Mouse (Mus musculus) stomach, embryonic 16.5 days (tissue): ENCODE results near the gene Tbc1d19. TPM values are rescaled to one million over a fixed set of nuclear protein-coding genes. Genes with fewer than 3 reads are reported as not detected.

ENCODE experiments used
- ATAC-seq: fragments of 200-750 bp; cut with Nextera tagmentation; 2 replicates; pipeline ENCODE4 v1.8.0; 2017; ENCODE audit warnings: moderate number of reproducible peaks, moderate TSS enrichment; ENCODE audit not compliant: insufficient read depth, low FRiP score
- H3K27ac ChIP-seq: fragments of 300-500 bp; sonication (generic); 2 replicates; pipeline ENCODE4 v1.5.1; 2014; ENCODE audit warnings: low read length
- H3K27me3 ChIP-seq: fragments of 300-500 bp; sonication (generic); 2 replicates; pipeline ENCODE4 v1.6.1; 2014; ENCODE audit warnings: low read length, control low read depth, mixed read lengths; ENCODE audit not compliant: control insufficient read depth, insufficient read depth
- H3K36me3 ChIP-seq: fragments of 300-500 bp; sonication (generic); 2 replicates; pipeline ENCODE4 v1.6.1; 2014; ENCODE audit warnings: low read length; ENCODE audit not compliant: control insufficient read depth, insufficient read depth
- H3K4me1 ChIP-seq: fragments of 300-500 bp; sonication (generic); 2 replicates; pipeline ENCODE4 v1.6.1; 2014; ENCODE audit warnings: low read length, control low read depth, mixed read lengths; ENCODE audit not compliant: control insufficient read depth, insufficient read depth
- H3K4me2 ChIP-seq: fragments of 300-500 bp; sonication (generic); 2 replicates; pipeline ENCODE4 v1.6.1; 2014; ENCODE audit warnings: low read depth, low read length, mixed read lengths
- H3K4me3 ChIP-seq: fragments of 300-500 bp; sonication (generic); replicated peaks from 2 replicates; pipeline ENCODE4 v1.5.1; 2014; ENCODE audit warnings: mild to moderate bottlenecking, low read length
- H3K9ac ChIP-seq: fragments of 300-500 bp; sonication (generic); 2 replicates; pipeline ENCODE4 v1.6.1; 2014; ENCODE audit warnings: low read length
- H3K9me3 ChIP-seq: fragments of 300-500 bp; sonication (generic); replicated peaks from 2 replicates; pipeline ENCODE4 v1.6.1; 2016; ENCODE audit warnings: low read length, control low read depth; ENCODE audit not compliant: control insufficient read depth
- WGBS: fragments of 180-500 bp; shearing (Covaris S2); extraction: QIAGEN DNeasy Blood & Tissue Kit; methylation state at CpG from one replicate; pipeline ENCODE4 v1.1.7; 2014; 5-methylcytosine and 5-hydroxymethylcytosine counted together
- polyA plus RNA-seq: library from polyadenylated mRNA; unstranded; fragments of >200 nt; fragmentation: Nextera tagmentation; extraction: Ambion mirVana; gene quantifications from 2 replicates; pipeline ENCODE4 v1.2.1, GENCODE M21; 2015

The Tbc1d19 gene
- polyA plus RNA-seq: 39.0 and 40.9 TPM in 2 replicates

GRCm38 (mm10) chr5:53809115-53809991 lies at the start of gene Tbc1d19:
Tbc1d19 (plus strand) TSS chr5:53809606.
- WGBS: 6% methylated on average over 36 of the region's 36 CpGs
- peak within 1 kb of the TSS; percentile 76 for H3K4me2 ChIP-seq
- no peaks in the 10 kb centered on the region for H3K27me3 ChIP-seq
- ATAC-seq: peak; percentile 97
- no peaks in the 10 kb centered on the region for H3K9me3 ChIP-seq
- H3K36me3 ChIP-seq: no peaks in the 10 kb centered on the region
- H3K27ac ChIP-seq: peak within 1 kb of the TSS; percentile 73; the same call in 1 of the 2 replicates
- H3K4me3 ChIP-seq: peak within 1 kb of the TSS; percentile 84
- peak within 1 kb of the TSS; percentile 82 for H3K9ac ChIP-seq
- peaks cover 10% of the 10 kb centered on the region for H3K4me1 ChIP-seq

GRCm38 (mm10) chr5:53759912-53760311 lies 49.5 kb upstream of the Tbc1d19 start:
- Histone ChIP-seq H3K27me3 (no peaks in the 10 kb centered on the region), H3K4me2 (no peak overlapping the region), H3K4me1 (no peaks in the 10 kb centered on the region), H3K9me3 (no peaks in the 10 kb centered on the region), H3K4me3 (no peak overlapping the region), H3K36me3 (no peaks in the 10 kb centered on the region), H3K27ac (no peak overlapping the region; the same call in 1 of the 2 replicates), H3K9ac (no peak overlapping the region)
- no peak for ATAC-seq
- WGBS: 83% methylated on average over 4 of the region's 4 CpGs

- Histone ChIP-seq H3K4me2 (no peak overlapping the region), H3K4me1 (no peaks in the 10 kb centered on the region), H3K27me3 (no peaks in the 10 kb centered on the region), H3K36me3 (no peaks in the 10 kb centered on the region), H3K27ac (no peak overlapping the region), H3K9me3 (no peaks in the 10 kb centered on the region), H3K9ac (no peak overlapping the region), H3K4me3 (no peak overlapping the region)
- ATAC-seq: peak; percentile 85
- WGBS: 60% methylated on average over 3 of the region's 3 CpGs
These were observed 48.5 kb upstream of the Tbc1d19 start for GRCm38 (mm10) chr5:53760914-53761313.

- no peak overlapping the region for H3K9ac ChIP-seq
- no peaks in the 10 kb centered on the region for H3K9me3 ChIP-seq
- WGBS: 62% methylated on average over 3 of the region's 3 CpGs
- ATAC-seq: no peak
- H3K27me3 ChIP-seq: no peaks in the 10 kb centered on the region
- H3K4me3 ChIP-seq: no peak overlapping the region
- H3K36me3 ChIP-seq: no peaks in the 10 kb centered on the region
- H3K4me2 ChIP-seq: no peak overlapping the region
- no peaks in the 10 kb centered on the region for H3K4me1 ChIP-seq
- H3K27ac ChIP-seq: no peak overlapping the region
These were observed 48.1 kb upstream of the Tbc1d19 start for GRCm38 (mm10) chr5:53761346-53761745.

- H3K9me3 ChIP-seq: no peaks in the 10 kb centered on the region
- H3K27me3 ChIP-seq: no peaks in the 10 kb centered on the region
- ATAC-seq: no peak
- H3K36me3 ChIP-seq: no peaks in the 10 kb centered on the region
- WGBS: 48% methylated on average over 12 of the region's 12 CpGs
- no peak overlapping the region for H3K27ac ChIP-seq
- no peaks in the 10 kb centered on the region for H3K4me1 ChIP-seq
- no peak overlapping the region for H3K4me2 ChIP-seq
- H3K4me3 ChIP-seq: no peak overlapping the region
- no peak overlapping the region for H3K9ac ChIP-seq
These were observed 24.4 kb upstream of the Tbc1d19 start for GRCm38 (mm10) chr5:53784818-53785520.

GRCm38 (mm10) chr5:53801379-53801778 lies 8.0 kb upstream of the Tbc1d19 start:
- Histone ChIP-seq H3K36me3 (no peaks in the 10 kb centered on the region), H3K27ac (no peak overlapping the region), H3K27me3 (no peaks in the 10 kb centered on the region), H3K9me3 (no peaks in the 10 kb centered on the region), H3K4me3 (no peak overlapping the region), H3K4me2 (no peak overlapping the region), H3K9ac (no peak overlapping the region), H3K4me1 (no peaks in the 10 kb centered on the region)
- WGBS: 53% methylated on average over 2 of the region's 2 CpGs
- ATAC-seq: no peak

GRCm38 (mm10) chr5:53819711-53820110 lies 10.3 kb downstream of the Tbc1d19 start:
- 92% methylated on average over 7 of the region's 7 CpGs for WGBS
- H3K9ac ChIP-seq: no peak overlapping the region
- H3K4me2 ChIP-seq: no peak overlapping the region
- no peak overlapping the region for H3K27ac ChIP-seq
- H3K4me3 ChIP-seq: no peak overlapping the region
- ATAC-seq: no peak
- H3K4me1 ChIP-seq: no peaks in the 10 kb centered on the region
- H3K9me3 ChIP-seq: no peaks in the 10 kb centered on the region
- H3K27me3 ChIP-seq: no peaks in the 10 kb centered on the region
- no peaks in the 10 kb centered on the region for H3K36me3 ChIP-seq

GRCm38 (mm10) chr5:53825886-53826285 lies 16.5 kb downstream of the Tbc1d19 start:
- no peak overlapping the region for H3K9ac ChIP-seq
- H3K9me3 ChIP-seq: no peaks in the 10 kb centered on the region
- no peak overlapping the region for H3K4me2 ChIP-seq
- H3K27ac ChIP-seq: no peak overlapping the region
- no peaks in the 10 kb centered on the region for H3K27me3 ChIP-seq
- H3K36me3 ChIP-seq: peaks cover 4% of the 10 kb centered on the region; the same call in 1 of the 2 replicates
- 63% methylated on average over 7 of the region's 7 CpGs for WGBS
- H3K4me1 ChIP-seq: no peaks in the 10 kb centered on the region
- no peak overlapping the region for H3K4me3 ChIP-seq
- no peak for ATAC-seq

GRCm38 (mm10) chr5:53834489-53834888 lies 25.1 kb downstream of the Tbc1d19 start:
- H3K4me3 ChIP-seq: no peak overlapping the region
- H3K9me3 ChIP-seq: no peaks in the 10 kb centered on the region
- H3K36me3 ChIP-seq: peaks cover 4% of the 10 kb centered on the region; the same call in 1 of the 2 replicates
- no peaks in the 10 kb centered on the region for H3K4me1 ChIP-seq
- no peak overlapping the region for H3K4me2 ChIP-seq
- ATAC-seq: no peak
- H3K27ac ChIP-seq: no peak overlapping the region
- 90% methylated on average over 4 of the region's 4 CpGs for WGBS
- no peak overlapping the region for H3K9ac ChIP-seq
- H3K27me3 ChIP-seq: no peaks in the 10 kb centered on the region
